Mouse (Mus musculus) kidney, postnatal 14 days (tissue): ENCODE measurements around the gene Cdrt4.

ENCODE experiments used
- DNase-seq: peaks from one replicate; pipeline ENCODE4 v3.0.0; 2022; ENCODE audit warnings: mixed read lengths

The Cdrt4 gene

DNA sequence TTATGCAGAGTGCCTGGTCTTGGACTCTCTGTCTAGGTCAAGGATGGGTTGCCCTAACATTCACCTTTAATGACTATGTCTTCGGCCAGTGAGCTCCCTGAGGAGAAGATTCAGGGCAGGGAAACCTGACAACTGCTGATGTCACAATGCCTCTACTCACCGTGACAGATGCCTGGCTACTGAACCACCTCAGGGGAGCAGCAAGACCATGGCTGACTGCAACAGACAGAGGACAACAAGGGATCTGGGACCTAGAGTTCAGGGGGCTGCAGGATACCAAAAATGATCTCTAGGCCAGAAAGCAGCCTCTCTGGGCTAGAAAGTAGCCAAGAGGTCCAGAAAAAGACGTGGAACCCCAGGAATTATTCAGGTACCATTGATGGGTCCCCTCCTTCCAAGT lies at the start of gene Cdrt4:
Gene Cdrt4 (plus strand): TSS at position 182 of the 400 bp plus-strand sequence.
- no peak for DNase-seq

DNA sequence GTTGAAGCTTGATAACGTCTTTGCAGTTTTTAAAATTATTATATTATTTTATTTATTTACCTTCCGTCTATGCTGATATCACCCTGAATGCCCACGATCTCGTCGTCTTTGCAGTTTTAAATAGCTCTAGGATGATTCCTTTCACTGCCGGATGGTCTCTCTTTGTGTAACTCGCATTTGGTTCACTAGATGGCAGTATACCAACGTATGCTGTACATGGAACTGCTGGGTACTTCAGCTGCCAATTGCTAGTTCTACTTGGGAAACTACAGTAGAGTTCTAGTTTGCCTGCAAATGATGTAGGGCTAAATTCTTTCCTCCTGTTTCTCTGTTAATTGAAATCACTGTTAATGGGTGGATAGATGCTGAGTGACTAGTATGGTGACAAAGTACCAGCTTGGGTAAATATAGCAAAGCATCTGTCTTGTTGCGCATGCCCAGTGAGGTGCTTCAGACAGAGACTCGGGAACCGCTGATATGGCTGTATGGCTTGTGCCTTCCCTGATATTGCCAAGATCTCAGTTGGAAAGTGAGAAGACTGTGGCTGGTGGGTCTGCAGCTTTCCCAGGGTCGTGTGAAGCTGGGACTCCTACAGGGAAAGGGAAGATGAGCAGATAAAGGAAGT lies 49.2 kb upstream of the Cdrt4 start:
- DNase-seq, result peak; percentile 80

DNA sequence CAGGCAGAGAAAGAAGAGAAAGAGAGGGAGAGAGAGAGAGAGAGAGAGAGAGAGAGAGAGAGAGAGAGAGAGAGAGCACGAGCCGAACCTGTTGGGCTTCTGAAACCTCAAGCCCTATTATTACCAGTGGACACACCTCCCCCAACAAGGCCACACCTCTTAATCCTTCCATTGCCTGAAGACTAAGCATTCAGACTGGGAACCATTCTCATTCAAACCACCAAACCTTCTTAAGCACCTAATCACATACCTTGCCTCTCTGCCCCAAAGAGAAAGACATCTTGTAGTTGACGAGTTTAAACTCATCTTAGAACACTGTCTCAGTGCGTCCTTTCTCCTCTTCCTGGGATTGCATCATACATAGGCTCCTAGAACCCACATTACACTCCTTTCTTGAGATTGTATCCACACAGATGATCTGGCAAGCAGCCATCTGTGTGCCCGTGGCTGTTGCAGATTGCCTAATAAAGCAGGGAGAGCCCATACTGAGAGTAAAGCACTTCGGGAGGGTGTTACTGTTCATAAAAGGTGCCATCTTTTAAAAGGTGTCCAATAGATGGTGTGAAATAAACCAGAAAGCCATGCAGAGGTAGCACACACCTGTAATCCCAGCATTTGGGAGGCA lies 47.0 kb upstream of the Cdrt4 start:
- DNase-seq, result no peak

DNA sequence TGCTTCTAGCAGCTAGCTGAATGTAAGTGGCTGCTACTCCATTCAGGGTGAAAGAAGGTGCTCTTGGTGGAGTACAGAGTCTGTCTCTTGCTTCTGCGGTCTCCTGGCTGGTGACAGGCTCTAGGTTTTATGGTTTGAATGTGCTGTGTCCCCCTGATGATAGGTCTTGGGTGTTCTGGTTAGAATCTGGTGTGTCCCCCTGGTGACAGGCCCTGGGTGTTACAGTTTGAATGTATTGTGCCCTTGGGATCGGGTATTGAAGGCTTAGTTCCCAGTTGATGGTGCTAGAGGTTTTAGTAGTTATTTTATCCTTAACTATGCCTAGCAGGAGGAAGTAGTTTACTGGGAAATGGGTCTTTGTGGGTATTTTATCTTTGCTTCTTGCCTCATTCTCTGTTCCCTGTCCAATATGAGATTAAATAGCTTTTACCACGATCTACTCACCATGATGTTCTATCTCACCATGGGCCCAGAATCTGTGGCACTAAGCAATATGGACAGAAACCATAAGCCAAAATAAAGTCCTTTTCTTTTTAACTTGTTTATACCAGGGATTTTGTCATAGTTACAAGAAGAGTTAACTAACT lies 41.2 kb upstream of the Cdrt4 start:
- DNase-seq, result no peak

DNA sequence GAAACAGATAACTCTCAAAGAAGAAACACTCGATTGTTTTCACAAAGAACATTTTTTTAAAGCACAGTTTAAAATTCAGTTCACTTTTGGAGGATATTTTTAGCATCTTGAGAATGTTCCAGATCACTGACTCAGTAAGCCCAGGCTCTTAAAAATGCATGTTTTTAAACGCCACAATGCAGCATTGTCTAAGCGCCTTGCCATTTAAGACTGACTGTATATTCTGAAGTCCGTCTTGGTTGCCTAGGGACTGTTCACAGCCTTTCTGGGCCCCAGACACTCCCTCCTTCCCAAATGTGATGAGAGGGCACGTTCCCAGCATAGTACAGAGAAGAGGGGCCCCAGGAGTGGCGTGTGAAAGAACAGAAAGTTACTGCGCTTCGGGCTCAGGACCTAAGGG lies 39.6 kb upstream of the Cdrt4 start:
- no peak for DNase-seq

DNA sequence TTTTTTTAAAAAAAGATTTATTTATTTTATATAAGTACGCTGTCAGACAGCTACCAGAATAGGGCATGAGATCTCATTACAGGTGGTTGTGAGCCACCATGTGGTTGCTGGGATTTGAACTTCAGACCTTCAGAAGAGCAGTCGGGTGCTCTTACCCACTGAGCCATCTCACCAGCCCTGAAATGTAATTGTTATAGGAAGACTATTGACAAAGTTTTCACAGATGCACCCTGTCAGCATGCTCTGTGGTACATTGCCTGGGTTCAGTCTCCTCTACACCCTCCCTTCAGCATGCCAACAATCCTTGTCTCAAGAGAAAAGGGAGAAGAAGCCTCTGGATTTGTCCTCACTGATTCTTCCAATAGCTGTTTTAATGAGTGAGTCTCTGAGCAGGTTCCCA lies 37.9 kb upstream of the Cdrt4 start:
- DNase-seq, result no peak

DNA sequence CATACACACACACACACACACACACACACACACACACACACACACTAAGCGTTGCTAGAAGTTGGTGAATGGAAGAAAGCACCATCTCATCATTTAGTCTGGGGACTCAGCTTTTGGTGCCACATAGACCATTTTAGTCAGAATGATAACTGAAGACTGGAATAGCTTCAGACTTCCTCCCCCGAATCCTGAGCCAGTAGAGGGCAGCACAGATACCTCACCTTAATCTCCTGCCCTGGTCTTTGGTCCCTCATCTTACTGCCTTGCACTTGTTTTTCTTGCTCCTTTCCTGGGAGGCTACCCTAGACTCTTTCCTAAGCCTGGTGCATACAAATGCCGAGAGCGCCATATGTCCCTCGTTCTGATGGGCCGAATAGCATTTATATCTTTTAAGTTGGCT lies 36.5 kb upstream of the Cdrt4 start:
- DNase-seq, result peak; percentile 30

DNA sequence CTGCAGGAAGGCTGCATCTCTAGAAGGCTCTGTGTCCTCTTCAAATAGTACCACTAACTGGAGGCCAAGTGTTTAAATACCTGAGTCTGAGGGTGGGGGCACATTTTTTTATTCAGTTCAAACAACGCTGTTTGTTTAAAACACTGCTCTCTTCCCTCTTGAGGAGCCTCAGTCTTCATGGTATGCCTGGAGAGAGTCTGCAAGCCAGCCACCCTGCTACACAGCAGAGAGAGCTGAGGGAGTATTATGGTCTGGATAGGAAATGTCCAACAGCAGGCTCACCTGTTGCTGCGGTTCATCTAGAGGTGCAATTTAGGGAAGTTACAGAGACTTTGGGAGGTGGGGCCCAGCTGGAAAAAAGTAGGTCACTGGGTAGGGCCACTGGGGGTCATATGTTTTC lies 35.5 kb upstream of the Cdrt4 start:
- DNase-seq, result no peak

DNA sequence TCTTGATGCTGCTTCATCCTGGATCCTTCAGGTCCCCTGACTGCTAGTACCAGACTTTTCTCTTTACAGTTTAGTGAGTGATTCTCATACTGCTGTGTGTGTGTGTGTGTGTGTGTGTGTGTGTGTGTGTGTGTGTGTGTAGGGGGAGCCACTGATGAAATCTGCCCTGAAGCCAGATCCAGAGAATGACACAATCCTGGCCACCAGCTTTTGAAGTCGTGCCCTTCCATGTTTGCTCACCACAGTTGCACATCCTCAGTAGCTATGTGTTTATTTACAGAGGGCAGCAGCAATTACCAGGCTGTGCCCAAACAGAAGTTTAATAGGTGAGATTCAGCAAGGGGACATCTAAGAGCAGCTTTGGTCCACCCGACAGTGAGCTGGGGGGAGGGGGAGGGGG lies 34.2 kb upstream of the Cdrt4 start:
- no peak for DNase-seq

DNA sequence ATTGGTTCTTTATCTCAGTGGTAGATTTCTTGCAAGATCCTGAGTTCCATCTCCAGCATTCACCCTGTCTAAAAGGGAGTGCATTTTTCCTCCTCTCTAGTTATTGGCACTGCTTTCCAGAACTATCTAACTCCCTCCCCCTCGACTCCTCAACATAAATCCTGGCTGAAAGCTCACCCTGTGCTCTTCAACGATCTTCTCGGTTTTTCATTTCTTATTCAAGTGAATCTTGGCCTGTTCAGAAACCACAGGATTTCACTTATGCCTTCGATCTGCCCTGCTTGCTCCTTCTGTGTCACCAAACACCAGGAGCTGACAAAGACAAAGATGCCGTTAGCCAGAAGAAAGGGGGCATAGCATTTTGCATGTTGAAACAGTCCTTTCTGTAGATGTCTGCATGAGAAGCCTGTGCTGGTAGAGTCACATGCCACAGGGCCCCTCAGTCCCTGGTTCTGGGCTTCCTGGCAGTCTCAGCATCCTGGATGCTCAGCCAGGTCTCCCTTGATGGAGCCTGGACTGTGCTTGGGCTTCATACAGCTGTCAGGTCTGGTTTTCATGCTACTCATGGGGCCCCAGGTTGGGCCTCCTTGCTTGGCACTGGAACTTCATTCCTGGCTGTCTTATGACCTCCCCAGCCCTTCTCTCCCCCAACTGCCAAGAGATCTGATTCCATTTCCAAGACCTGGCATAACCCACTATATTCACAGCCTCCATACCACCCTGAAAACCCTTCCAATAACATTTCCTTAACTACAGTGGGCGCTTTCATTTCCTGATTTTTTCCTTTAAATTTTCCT lies 30.8 kb upstream of the Cdrt4 start:
- no peak for DNase-seq

DNA sequence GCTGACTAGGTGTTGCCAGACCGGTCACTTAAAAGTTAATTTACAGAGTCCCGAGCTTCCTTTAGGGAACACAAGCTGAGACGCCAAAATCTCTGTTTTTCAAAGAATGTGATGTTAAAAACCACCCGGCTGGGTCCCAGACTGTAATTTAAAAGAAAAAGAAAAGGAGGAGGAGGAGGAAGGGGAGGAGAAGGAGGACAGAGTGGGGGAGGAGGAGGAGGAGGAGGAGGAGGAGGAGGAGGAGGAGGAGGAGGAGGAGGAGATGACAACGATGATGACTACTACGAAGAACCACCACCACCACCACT lies 30.3 kb upstream of the Cdrt4 start:
- no peak for DNase-seq

DNA sequence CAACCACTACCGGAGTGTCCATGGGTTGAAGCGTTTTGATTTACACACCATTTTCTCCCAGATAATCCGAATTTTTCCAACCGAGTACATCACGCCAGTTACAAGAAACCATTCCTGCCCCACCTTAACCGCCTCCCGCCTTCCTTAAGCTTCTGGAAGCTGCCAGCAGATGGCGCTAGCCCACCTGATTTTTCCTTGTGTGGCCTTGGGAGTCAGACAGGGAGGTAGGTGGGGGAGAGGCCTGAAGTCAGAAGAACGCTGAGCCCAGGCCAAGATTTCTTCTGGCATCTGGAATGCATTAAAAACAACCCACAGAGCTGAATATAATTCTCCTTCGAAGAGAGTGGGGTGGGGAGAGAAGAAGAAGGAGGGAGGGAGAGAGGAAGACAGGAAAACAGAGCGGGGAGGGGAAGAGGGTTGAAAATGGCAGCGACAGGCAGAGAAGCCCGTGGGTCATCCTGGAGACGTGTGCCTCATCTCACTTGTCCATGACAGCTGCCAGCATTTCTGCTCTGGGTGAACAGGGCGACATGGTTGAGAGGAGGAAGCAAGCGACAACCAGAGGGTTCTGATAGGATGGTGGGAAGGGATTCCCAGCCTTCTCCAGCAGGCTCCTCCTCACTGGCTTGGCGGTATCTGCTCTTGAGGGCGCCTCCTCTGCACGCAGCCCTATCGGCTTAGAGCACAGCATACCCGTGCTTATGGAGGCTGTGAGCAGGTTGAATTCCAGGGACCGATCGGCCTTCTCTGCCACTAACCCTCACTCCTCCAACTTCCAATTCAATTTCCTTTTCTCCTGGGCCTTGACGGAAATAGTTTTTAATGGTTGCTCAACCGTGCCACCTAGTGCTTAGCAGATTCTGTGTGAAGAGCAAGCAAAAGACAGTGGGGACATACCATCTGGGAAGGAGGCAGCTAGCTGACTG lies 29.7 kb upstream of the Cdrt4 start:
- peak; percentile 94 for DNase-seq

DNA sequence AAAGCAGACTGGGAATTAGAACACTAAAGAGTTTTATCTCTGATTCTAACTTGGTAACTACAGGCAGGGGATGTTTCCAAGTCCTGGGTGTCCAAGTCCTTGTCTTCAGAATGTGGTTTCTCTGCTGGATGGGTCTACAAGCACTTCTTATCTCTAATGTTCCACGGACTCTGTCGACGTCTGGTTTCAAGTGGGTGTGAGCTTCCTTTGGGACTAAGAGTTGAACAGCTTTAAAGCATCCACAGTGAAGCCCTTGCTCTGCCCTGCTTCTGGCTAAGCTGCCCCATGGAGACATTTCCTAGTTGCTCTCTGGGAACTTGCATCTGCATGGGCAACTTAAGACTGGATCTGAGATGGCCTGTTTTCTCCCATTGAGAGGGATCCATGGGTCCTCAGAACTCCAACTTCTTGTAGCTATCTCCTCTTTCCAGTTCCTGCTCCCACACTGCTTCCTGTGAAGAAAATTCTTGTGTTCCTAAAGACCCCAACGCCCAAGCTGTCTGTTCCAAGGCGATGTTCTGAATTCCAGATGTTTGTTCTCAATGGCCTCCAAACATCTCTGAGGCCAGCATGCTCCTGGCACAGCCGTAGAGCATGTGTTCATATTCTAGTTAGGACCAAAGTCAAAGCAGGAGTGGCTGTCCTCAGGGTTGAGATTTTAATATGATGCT lies 26.8 kb upstream of the Cdrt4 start:
- no peak for DNase-seq

DNA sequence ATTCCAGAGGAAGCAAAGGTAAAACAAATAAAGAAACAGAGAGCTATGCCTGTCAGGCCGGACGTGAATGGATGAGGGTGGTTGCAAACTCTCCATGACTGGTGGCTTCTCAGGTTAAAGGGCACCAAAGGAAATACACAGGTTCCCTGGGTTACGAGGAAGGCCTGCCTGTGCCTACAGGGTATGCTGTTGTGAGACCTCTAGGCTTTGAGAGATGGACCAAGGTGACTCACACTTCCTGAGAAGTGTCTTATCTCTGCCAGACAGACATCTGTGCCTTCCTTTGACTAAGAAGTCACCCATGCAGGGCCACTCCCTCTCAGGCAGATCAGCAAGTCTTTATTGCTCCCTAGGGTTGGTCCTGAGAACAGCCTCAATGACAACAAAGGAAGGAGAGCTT lies 21.2 kb upstream of the Cdrt4 start:
- DNase-seq, result peak; percentile 70

DNA sequence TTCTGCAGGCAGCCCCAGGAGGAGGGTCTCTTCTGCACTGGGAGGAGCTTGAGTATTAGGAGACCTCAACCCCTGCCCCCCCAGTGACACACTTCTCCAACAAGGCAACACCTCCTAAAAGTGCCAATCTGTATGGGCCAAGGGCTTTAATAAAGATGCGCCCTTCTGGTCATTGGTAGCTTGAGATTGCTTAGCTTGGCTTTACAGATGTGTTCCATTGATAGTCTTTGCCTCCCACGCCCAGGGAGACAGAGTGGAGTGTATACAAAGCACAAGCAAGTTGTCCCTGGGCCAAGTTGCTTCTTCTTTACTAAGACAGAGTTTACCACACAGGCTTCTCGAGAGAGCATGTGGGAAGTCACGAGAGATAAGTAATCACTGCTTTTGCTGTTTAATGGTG lies 20.4 kb upstream of the Cdrt4 start:
- DNase-seq, result no peak

DNA sequence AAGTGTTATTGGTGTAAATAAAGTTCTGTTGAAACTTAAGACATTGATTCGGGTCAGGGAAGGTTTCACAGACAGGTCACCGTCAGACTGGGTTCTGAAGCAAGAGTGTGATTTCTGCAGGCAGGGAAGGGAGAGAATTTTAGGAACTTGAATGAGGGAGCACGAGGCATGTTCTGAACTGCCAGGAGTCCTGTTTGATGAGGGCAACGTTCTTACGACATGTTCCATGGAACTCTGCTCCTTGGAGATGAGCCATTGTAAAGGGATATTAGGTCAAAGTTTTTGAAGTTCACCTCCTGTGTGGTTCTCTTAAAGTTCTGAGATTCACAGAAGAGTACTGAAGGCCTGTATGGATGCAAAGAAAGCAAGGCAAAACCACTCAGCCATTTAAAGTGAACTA lies 19.9 kb upstream of the Cdrt4 start:
- DNase-seq, result no peak

DNA sequence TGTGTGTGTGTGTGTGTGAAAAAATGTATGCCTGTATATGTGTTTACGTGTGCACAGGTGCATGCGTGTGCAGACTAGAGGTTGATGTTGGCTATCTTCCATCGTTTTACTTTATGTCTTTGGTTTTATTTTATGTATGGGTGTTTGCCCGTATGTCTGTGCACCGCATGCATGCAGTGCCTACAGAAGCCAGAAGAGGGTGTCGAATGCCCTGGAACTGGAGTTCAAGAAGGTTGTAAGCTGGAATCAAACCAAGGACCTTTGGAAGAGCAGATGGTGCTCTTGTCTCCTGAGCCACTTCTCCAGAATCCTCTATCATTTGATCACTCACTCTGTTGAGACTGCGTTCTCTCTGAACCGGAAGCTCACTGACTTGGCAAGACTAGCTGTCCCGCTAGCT lies 17.9 kb upstream of the Cdrt4 start:
- DNase-seq, result no peak

DNA sequence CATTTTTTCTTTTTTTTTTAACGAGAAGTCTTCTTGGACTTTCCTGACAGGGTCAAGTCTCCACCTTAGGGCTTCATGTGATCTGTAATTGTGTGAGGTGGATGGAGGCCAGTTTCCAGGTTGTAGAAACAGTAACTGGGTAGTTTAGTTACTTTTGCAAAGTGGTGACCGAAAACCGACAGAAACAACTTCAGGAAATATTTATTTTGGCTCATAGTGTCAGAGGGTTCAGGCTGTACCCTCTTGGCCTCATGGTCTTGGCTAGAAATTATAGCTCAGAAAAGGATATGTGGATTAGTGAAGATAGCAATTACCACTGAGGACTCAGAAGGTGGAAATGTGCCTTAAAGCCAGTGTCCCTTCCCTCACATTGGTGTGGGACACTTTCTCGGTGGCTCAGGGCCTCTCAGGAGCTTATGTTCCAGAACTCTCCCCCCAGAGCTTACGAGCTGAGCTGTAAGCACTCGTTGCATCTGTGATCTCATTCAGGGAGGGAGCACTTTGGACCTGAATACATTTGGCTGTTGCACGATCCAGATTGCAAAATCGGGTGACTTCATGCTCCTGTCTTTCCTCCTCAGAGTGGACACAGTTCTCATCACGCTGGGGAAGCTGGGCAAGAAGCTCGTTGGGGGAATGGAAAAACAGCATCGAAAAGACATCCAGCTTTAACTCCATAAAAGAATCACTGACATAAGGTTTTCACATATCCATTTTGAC lies 16.0 kb upstream of the Cdrt4 start:
- no peak for DNase-seq

DNA sequence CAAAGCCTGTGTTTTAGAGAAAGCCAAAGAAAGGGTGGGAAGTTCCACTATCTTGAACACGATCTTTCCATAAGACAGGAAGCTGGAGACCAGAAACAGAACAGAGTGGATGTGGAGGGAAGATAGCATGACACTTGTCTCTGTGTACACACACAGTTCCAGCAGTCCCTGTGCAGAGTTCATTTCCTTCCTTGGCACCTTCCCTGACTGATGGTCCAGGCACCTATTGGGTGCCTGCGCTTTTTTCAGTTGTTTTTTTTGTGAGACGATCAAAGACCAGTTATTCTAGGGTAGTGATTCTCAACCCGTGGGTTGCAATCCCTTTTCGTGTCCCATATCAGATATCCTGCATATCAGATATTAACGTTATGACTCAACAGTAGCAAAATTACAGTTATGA lies 13.0 kb upstream of the Cdrt4 start:
- no peak for DNase-seq

DNA sequence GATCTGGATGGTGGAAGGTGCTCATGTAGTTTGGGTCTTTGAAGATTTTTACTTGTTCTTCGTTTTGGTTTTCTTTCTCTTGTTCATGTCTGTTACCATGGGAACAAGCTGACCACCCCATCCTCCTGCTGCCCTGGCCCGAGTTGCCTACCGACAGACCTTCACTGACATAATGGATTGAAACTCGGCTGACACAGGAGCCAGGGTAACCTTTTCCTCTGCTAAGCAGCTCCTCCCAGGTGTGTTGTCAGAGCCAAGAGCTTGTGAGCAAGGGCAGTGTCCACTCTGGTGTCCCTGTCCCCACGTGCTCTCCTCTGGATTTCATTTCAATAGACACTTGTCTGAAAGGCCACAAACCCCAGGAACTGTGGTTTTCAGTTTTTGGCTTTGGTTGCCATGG lies 12.1 kb upstream of the Cdrt4 start:
- DNase-seq, result no peak

DNA sequence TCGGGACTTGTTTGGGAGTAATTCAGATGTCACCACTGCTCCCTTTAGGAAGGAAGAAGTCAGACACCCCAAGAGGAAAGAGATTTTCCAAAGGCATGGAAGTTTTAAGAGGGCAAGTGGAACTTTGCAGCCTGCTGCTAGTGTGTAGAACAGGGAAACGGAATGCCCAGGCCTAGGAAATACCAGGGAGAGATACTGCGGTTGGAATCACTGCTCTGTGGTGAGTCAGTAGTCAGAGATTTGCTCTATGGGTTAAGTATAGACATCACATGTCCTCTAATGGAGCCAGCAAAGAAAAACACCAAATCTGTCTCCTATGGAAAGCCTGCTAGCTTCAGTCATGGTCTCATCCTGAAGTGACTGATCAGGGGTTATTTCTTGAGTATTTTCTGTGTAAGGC lies 10.8 kb upstream of the Cdrt4 start:
- no peak for DNase-seq

DNA sequence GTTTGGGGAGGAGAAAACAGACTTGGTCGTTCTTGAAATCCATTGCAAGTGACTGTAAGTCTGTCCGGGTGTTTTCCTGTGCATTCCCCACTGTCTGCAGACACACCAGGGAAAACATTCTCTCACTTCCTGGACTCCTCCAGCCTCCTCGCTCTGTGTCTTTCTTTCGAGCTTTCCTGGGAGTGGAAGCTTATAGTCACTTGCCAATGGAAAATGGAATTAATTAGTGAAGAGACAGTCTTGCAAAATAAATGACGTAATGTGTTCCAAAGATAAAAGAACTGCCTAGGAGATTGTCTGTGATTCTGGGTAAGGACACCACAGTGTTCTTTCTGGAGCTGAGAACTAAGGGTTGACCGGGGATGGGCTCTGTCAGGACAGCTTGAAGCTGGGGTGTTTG lies 7.5 kb upstream of the Cdrt4 start:
- no peak for DNase-seq
